Mouse (Mus musculus) testis, adult 2 months (tissue): ENCODE results near the gene Fas. TPM values are rescaled to one million over a fixed set of nuclear protein-coding genes. Genes with fewer than 3 reads are reported as not detected.
A peak's percentile ranks its signal among the peaks of the same experiment; 100 is the strongest.

Experiments used
- H3K27ac ChIP-seq: fragments of 200-500 bp; 2 replicates; pipeline ENCODE4 v1.5.1; 2012; ENCODE audit warnings: low read depth, low read length; ENCODE audit not compliant: control insufficient read depth, insufficient read depth
- H3K27me3 ChIP-seq: fragments of 200-500 bp; 2 replicates; pipeline ENCODE4 v1.6.1; 2012; ENCODE audit warnings: mild to moderate bottlenecking, low read length, moderate library complexity; ENCODE audit not compliant: control insufficient read depth, insufficient read depth
- H3K36me3 ChIP-seq: fragments of 200-500 bp; 2 replicates; pipeline ENCODE4 v1.6.1; 2012; ENCODE audit warnings: mild to moderate bottlenecking, low read length; ENCODE audit not compliant: control insufficient read depth, insufficient read depth
- H3K4me1 ChIP-seq: fragments of 200-500 bp; 2 replicates; pipeline ENCODE4 v1.6.1; 2012; ENCODE audit warnings: low read length; ENCODE audit not compliant: control insufficient read depth, insufficient read depth
- H3K4me3 ChIP-seq: fragments of 200-500 bp; 2 replicates; pipeline ENCODE4 v1.5.1; 2012; ENCODE audit warnings: low read depth, mild to moderate bottlenecking, low read length, moderate library complexity, mixed read lengths; ENCODE audit not compliant: control insufficient read depth
- CTCF ChIP-seq: fragments of 200-500 bp; IDR thresholded peaks from 2 replicates; pipeline ENCODE4 v1.5.1; 2012; ENCODE audit warnings: low read depth, mild to moderate bottlenecking, inconsistent platforms, low read length, moderate library complexity; ENCODE audit not compliant: control insufficient read depth, insufficient read depth, insufficient replicate concordance
- POLR2A ChIP-seq: fragments of 200-500 bp; IDR thresholded peaks from 2 replicates; pipeline ENCODE4 v1.6.1; 2012; ENCODE audit warnings: low read depth, mild to moderate bottlenecking, inconsistent platforms, low read length, moderate library complexity; ENCODE audit not compliant: control insufficient read depth
- polyA plus RNA-seq: library from polyadenylated mRNA; depleted of rRNA; stranded (reverse); fragments of >200 nt; gene quantifications from 2 replicates; pipeline ENCODE4 v1.2.3, GENCODE M21; 2012; rRNA removed

Gene Fas
- 0.55 TPM in 1 of 2 replicates, not detected in the other for polyA plus RNA-seq

DNA sequence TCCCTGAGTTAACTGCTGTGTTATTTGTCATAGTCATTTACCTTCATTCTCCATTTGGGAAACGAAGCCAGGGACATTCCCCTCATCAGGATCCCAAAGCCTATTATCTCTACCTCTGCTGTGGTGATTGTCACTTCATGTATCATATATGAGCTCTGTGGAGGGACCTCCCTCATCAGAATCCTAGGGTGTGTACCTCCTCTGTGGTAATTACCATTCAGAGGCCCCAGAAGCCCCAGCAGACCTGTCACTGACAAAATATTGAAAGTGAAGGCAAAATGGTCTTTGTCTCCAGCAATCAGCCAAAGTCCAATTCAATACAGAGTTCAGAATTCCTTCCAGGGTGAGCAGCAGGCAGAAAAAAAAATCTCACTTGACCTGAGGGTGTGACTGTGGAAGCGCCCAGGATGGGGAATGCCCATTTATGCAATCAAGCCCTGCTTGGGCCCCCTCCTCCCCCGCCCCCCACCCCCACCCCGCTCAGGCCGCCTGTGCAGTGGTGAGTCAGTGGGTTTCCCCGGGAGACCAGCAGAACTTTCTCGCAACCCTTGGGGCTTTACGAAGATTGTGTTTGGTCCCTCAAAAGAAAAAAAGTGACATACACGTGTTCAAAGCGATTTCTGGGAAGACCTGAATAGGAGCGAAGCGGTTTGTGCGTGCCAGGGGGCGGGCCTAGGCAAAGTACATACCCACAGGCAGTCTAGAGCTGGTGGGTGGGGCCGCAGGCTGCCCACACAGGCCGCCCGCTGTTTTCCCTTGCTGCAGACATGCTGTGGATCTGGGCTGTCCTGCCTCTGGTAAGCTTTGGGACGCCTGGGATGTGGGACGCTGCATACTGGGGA, at the start of gene Fas:
Gene Fas, plus strand, starts transcription at position 719 of the 842 bp plus-strand sequence.
- H3K4me3 ChIP-seq, result peak within 1 kb of the TSS; percentile 84
- no peaks in the 10 kb centered on the region for H3K36me3 ChIP-seq
- TF ChIP-seq POLR2A, result 0 out of 2 replicates have a peak, but pooled peaks have one; percentile 34
- no peak for TF ChIP-seq CTCF
- H3K4me1 ChIP-seq, result peaks cover 5% of the 10 kb centered on the region
- no peak within 1 kb of the TSS for H3K27ac ChIP-seq
- no peaks in the 10 kb centered on the region for H3K27me3 ChIP-seq

DNA sequence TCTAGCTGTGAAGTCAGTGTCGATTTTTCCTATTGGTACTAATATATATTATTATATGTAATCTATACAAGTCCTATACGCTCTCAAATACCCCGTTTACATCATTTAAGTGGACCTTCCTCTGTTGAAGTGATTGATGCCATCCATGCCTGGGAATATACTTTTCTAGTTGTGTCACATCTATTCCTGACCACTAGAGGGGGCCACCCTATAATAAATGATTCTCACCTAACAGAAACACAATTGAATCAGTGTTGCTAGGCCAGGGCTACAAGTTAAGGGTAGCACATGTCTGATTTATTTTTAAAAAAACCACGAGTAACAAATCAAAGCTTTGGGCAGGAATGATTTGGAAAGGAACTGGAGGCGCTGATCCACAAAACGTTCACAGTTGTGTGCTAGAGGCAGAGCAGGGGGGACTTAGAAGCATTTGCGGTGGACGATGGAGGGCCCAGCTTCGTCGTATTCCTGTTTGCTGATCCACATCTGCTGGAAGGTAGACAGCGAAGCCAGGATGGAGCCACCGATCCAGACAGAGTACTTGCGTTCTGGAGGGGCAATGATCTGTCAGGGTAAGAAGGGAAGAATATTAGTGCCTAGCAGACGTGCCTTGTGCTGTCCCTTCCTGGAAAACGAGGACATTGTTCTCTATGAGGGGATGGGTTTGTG, 49.1 kb upstream of the Fas start:
- no peak; the same call in 1 of the 2 replicates for TF ChIP-seq CTCF
- no peak for TF ChIP-seq POLR2A
- H3K27me3 ChIP-seq, result no peaks in the 10 kb centered on the region
- H3K4me1 ChIP-seq, result no peaks in the 10 kb centered on the region
- H3K36me3 ChIP-seq, result no peaks in the 10 kb centered on the region
- H3K27ac ChIP-seq, result no peak overlapping the region
- no peak overlapping the region for H3K4me3 ChIP-seq

GRCm38 (mm10) chr19:34242925-34243324, 47.5 kb upstream of the Fas start:
- Histone ChIP-seq H3K27ac (no peak overlapping the region), H3K36me3 (no peaks in the 10 kb centered on the region), H3K4me3 (no peak overlapping the region), H3K4me1 (no peaks in the 10 kb centered on the region), H3K27me3 (no peaks in the 10 kb centered on the region)
- TF ChIP-seq CTCF (no peak), POLR2A (no peak)

DNA sequence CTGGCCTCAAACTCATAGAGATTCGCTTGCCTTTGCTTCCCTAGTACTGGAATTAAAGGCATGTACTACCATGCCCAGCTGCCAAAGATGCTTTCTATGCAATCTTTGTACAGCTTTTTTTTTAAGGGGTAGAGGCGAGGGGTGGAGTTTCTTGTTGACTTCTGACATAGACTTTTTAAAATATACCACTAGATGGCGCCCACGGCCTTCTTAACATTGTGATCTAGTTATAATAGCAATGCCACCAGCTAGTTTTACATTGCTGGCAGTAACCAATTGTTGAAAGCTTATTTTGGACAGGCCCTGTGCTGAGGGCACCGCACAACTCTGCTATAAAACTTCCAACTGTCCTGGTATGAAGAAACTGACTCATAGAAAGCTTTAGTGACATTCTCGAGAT, 46.4 kb upstream of the Fas start:
- H3K27me3 ChIP-seq, result no peaks in the 10 kb centered on the region
- H3K4me1 ChIP-seq, result no peaks in the 10 kb centered on the region
- no peaks in the 10 kb centered on the region for H3K36me3 ChIP-seq
- no peak for TF ChIP-seq POLR2A
- no peak for TF ChIP-seq CTCF
- no peak overlapping the region for H3K4me3 ChIP-seq
- H3K27ac ChIP-seq, result no peak overlapping the region

GRCm38 (mm10) chr19:34248558-34248957, 41.9 kb upstream of the Fas start:
- TF ChIP-seq POLR2A, result no peak
- no peak for TF ChIP-seq CTCF
- H3K4me1 ChIP-seq, result no peaks in the 10 kb centered on the region
- no peak overlapping the region for H3K27ac ChIP-seq
- H3K4me3 ChIP-seq, result no peak overlapping the region
- H3K27me3 ChIP-seq, result no peaks in the 10 kb centered on the region
- no peaks in the 10 kb centered on the region for H3K36me3 ChIP-seq

- no peaks in the 10 kb centered on the region for H3K36me3 ChIP-seq
- TF ChIP-seq POLR2A (no peak), CTCF (no peak)
- H3K4me3 ChIP-seq, result no peak overlapping the region
- H3K27me3 ChIP-seq, result no peaks in the 10 kb centered on the region
- H3K4me1 ChIP-seq, result 0 out of 2 replicates have a peak, but pooled peaks cover 3% of the 10 kb centered on the region
- H3K27ac ChIP-seq, result no peak overlapping the region
Observed at GRCm38 (mm10) chr19:34250621-34251020, 39.8 kb upstream of the Fas start.

- H3K27me3 ChIP-seq, result no peaks in the 10 kb centered on the region
- H3K27ac ChIP-seq, result no peak overlapping the region
- H3K4me1 ChIP-seq, result 0 out of 2 replicates have a peak, but pooled peaks cover 5% of the 10 kb centered on the region
- H3K36me3 ChIP-seq, result no peaks in the 10 kb centered on the region
- TF ChIP-seq POLR2A (no peak), CTCF (no peak)
- H3K4me3 ChIP-seq, result no peak overlapping the region; the same call in 1 of the 2 replicates
Observed at GRCm38 (mm10) chr19:34251900-34252299, 38.6 kb upstream of the Fas start.
